Mouse (Mus musculus) hindlimb bud, embryonic 11.5 days (tissue): ENCODE data around the gene Cyp2j8.
"Not testable (repeated sequence)": the region's sequence is repeated elsewhere in the genome, so short reads cannot be mapped to it uniquely, and the experiment has no call there.

Source experiments
- DNase-seq: peaks from one replicate; pipeline ENCODE4 v3.0.0-alpha.2; 2012; ENCODE audit warnings: low read depth, low spot score; ENCODE audit errors: extremely low spot score

Cyp2j8 gene

DNA sequence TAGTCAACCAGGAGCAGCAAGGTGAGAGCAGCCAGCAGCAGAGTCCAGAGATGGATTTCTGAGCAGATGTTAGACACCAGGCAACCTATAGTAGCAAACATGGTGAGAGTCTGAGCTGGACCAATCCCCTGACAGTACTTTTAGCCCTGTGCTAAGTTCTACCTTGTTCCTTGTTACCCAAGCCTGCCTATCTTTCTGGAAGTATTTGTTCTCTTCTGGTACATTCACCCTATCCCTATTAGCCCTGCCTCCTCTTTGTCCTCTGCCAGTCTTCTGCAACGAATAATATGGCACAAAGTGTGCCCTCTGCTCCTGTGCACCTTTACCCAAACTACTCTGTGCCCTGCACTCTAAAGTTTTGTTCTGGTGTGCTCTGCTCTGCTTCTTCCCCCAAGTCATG, at the start of gene Cyp2j8:
TSS of gene Cyp2j8 (minus strand) at position 101 of the 400 bp plus-strand sequence.
- no peak for DNase-seq

DNA sequence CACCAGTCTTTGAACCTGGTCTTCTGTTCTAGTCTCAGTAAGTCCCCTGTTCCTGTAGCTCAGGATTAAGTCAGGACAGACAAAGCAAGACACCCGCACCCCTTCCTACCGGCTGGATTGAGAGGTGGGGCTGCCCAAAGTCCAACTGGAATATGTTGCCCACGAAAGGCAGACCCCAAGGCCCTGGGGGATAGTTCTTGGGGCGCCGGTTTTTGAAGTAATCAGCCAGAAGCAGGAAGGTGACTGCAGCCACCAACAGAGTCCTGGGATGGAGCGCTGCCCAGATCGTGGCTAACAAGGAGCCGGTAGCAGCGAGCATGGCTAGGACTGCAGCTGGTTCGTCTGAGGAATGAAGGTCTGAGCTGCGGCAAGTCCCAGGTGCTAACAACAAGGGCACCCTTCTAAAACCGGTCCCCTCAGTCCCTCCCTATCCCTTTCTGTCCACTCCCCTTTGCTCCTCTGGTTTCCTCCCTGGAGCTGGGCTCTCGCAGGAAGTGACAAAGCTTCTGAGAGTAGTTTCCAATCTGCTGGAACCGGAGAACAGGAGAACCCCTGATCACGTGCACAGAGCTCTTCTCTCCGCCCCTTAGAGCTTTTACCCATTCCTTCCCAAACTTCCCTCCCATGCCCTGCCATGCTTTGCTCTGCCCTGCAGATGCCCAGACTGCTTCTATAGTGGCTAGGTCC, 46.1 kb upstream of the Cyp2j8 start, which contains the start of gene Cyp2j6:
TSS of gene Cyp2j6 (minus strand) at position 529 of the 687 bp plus-strand sequence.
- peak; percentile 50 for DNase-seq

DNA sequence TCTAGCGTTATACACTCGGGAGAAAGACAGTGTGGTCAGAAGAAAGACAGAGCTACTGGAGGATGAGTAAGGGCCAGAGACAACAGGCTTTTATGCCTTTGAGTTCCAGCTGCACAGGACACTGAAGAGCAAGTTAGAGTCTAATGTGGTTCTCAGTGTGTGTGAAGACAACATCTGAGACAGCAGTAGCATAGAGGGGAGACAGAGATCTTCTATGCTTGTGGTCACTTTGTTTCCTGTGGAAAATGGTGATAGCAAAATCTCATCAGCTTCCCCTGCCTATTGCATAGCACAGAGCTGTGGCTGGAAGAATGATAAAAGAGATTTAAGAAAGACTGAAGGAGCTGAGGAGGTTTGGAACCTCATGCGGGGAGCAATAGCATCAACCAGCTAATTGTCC, 44.4 kb upstream of the Cyp2j8 start:
- no peak for DNase-seq

DNA sequence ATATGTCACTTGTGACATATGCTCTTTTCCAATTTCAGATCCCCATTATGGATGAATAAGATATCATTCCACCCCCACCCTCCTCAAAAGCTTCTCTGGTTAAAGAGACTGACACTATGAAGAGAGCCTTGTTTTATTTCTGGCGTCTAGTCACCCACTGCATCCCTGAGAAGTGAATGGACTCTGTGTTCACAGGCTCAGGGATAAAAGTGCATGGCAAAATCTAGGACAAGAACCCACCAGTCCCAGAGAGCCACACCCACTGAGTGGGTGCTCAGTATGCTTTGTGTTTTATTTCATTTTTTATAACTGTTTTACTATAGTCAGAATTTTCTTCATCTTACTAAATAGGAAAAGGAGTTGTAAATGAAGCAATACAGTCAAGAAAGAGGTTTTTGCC, 38.8 kb upstream of the Cyp2j8 start:
- no peak for DNase-seq

DNA sequence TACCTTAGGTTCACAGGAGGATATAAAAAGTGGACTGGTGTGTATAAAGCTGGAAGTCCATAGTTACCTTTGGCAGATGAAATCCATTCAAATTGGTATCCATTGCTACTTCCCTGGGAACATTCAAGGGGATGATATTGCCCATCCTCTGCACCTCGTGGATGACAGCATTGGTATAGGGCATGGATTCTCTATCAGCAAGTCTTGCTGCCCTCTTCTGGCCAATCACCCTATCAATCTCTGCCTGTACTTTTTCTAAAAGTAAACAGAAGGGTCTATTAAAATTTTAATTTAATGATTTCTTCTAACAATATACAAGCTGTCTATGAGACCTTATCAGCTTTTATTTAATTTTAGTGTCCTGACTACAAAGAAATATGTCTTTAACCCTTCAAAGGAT, 18.6 kb upstream of the Cyp2j8 start:
- DNase-seq: no peak

DNA sequence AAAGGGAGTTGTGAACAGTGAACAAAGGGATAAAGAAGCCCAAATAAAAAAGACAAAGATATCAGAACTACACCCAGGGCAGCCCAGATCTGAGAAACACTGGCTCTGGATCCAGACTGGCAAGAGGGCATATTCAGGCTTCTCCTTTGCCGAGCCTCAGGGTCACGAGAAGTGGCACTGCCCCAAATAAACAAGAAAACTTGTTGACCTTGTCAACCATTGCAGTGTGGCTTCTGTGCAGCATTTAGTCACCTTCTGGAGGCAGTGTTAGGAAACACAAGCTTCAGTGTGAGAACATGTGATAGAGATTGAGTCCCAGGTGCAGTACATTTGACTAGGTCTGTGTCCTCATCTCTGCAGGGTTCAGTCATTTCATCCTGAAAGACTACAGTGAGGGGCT, 15.1 kb upstream of the Cyp2j8 start:
- no peak for DNase-seq

DNA sequence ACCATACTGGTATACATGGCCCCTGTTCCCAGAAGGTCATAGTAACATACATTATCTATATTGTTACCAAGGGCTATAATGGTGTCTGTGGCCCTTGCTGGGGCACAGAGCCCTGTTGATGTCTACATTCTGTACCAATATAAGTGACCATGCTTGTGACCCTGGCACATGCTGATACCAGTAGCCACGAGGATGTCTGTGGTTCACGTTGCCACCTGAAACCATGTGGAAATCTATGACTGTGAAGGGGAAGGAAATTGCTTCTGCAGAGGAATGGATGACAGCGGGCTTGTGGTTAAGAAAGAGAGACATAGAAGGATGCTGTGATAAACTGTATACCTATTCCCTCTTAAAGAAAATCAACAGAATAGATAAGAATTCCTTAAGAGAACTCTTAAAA, 2.9 kb upstream of the Cyp2j8 start:
- DNase-seq: no peak

DNA sequence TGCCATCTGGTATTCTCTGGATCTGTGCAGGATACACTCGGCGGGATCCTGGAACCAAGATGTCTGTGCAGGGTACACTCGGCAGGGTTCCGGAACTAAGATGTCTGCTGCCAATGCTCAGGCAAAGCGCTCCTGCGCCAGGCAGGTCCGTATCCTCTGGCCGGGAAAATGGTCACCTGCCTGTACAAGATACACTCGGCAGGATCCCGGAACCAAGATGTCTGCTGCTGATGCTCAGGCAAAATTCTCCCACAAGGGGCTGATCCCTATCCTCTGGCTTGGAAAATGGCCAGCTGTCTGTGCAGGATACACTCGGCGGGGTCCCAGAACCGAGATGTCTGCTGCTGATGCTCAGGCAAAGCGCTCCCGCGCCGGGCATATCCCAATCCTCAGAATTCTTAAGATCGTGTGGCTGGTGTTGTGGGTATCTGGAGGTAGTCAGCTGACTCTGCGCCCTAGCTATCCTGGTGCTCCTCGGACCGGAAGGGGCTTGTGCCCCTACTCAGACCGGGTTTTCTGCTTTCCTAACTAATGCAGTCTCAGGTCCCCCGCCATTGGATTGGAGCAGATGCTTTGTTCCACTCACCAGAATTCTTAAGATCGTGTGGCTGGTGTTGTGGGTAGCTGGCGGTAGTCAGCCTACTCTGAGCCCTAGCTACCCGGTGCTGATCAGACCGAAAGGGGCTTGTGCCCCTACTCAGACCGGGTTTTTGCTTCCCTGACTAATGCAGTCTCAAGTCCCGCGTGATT, 43.7 kb downstream of the Cyp2j8 start:
- not testable (repeated sequence) for DNase-seq
